Mouse (Mus musculus) embryonic facial prominence, embryonic 11.5 days (tissue): Measurements from ENCODE around the gene Kcnj6. TPM values are rescaled to one million over a fixed set of nuclear protein-coding genes. Genes with fewer than 3 reads are reported as not detected.

Source experiments
- ATAC-seq: fragments of 200-750 bp; cut with Nextera tagmentation; replicated peaks from 2 replicates; pipeline ENCODE4 v1.8.0; 2017; ENCODE audit warnings: low read depth; ENCODE audit not compliant: insufficient number of reproducible peaks, low FRiP score, low TSS enrichment
- DNase-seq: peaks from one replicate; pipeline ENCODE4 v3.0.0-alpha.2; 2015; ENCODE audit warnings: low spot score
- H3K27ac ChIP-seq: fragments of 300-500 bp; sonication (generic); replicated peaks from 2 replicates; pipeline ENCODE4 v1.5.1; 2014; ENCODE audit warnings: mild to moderate bottlenecking, low read depth, low read length, control low read depth
- H3K27me3 ChIP-seq: fragments of 300-500 bp; sonication (generic); 2 replicates; pipeline ENCODE4 v1.6.1; 2014; ENCODE audit warnings: mild to moderate bottlenecking, low read length, moderate library complexity, mixed read lengths; ENCODE audit not compliant: control insufficient read depth, insufficient read depth
- H3K36me3 ChIP-seq: fragments of 300-500 bp; sonication (generic); replicated peaks from 2 replicates; pipeline ENCODE4 v1.6.1; 2014; ENCODE audit warnings: low read depth, mild to moderate bottlenecking, low read length, moderate library complexity, mixed read lengths; ENCODE audit not compliant: control insufficient read depth, insufficient read depth
- H3K4me1 ChIP-seq: fragments of 300-500 bp; sonication (generic); 2 replicates; pipeline ENCODE4 v1.6.1; 2014; ENCODE audit warnings: low read length, mixed read lengths; ENCODE audit not compliant: control insufficient read depth, insufficient read depth
- H3K4me2 ChIP-seq: fragments of 300-500 bp; sonication (generic); 2 replicates; pipeline ENCODE4 v1.6.1; 2014; ENCODE audit warnings: low read depth, mild to moderate bottlenecking, control low read depth, low read length, moderate library complexity
- H3K4me3 ChIP-seq: fragments of 300-500 bp; sonication (generic); 2 replicates; pipeline ENCODE4 v1.5.1; 2014; ENCODE audit warnings: low read depth, low read length, control low read depth
- H3K9ac ChIP-seq: fragments of 300-500 bp; sonication (generic); replicated peaks from 2 replicates; pipeline ENCODE4 v1.6.1; 2014; ENCODE audit warnings: mild to moderate bottlenecking, control low read depth, low read length
- H3K9me3 ChIP-seq: fragments of 300-500 bp; sonication (generic); replicated peaks from 2 replicates; pipeline ENCODE4 v1.6.1; 2016; ENCODE audit warnings: mild to moderate bottlenecking, low read length, inconsistent platforms, mixed read lengths; ENCODE audit not compliant: control insufficient read depth
- WGBS: fragments of 180-500 bp; shearing (Covaris S2); extraction: QIAGEN DNeasy Blood & Tissue Kit; methylation state at CpG from one replicate; pipeline ENCODE4 v1.1.7; 2014; 5-methylcytosine and 5-hydroxymethylcytosine counted together
- polyA plus RNA-seq: library from polyadenylated mRNA; unstranded; fragments of >200 nt; fragmentation: Nextera tagmentation; extraction: Ambion mirVana; gene quantifications from 2 replicates; pipeline ENCODE4 v1.2.1, GENCODE M21; 2014

The Kcnj6 gene
- polyA plus RNA-seq, 1 experiment from 2014 or later, result not detected

- no peak overlapping the region for H3K4me3 ChIP-seq
- no peaks in the 10 kb centered on the region for H3K27me3 ChIP-seq
- ATAC-seq, result no peak
- no peak overlapping the region for H3K9ac ChIP-seq
- H3K9me3 ChIP-seq, result no peaks in the 10 kb centered on the region
- 9% methylated on average over 16 of the region's 16 CpGs for WGBS
- DNase-seq, result peak; percentile 77
- H3K4me1 ChIP-seq, result no peaks in the 10 kb centered on the region
- H3K4me2 ChIP-seq, result no peak overlapping the region
- no peaks in the 10 kb centered on the region for H3K36me3 ChIP-seq
- H3K27ac ChIP-seq, result no peak overlapping the region
These were observed 209.3 kb downstream of the Kcnj6 start for GRCm38 (mm10) chr16:94788165-94788564.

- WGBS, result 78% methylated on average over 5 of the region's 5 CpGs
- no peaks in the 10 kb centered on the region for H3K9me3 ChIP-seq
These were observed 211.6 kb downstream of the Kcnj6 start for GRCm38 (mm10) chr16:94785873-94786272.

GRCm38 (mm10) chr16:94783696-94784095, 213.8 kb downstream of the Kcnj6 start:
- Histone ChIP-seq H3K9ac (no peak overlapping the region), H3K4me1 (no peaks in the 10 kb centered on the region), H3K36me3 (no peaks in the 10 kb centered on the region), H3K27ac (no peak overlapping the region), H3K27me3 (no peaks in the 10 kb centered on the region), H3K4me2 (no peak overlapping the region), H3K4me3 (no peak overlapping the region), H3K9me3 (no peaks in the 10 kb centered on the region)
- 66% methylated on average over 7 of the region's 7 CpGs for whole genome bisulfite sequencing
- ATAC-seq (no peak), DNase-seq (no peak)

More at GRCm38 (mm10) chr16:94785873-94786272, 211.6 kb downstream of the Kcnj6 start:
- no peak for DNase-seq
- Histone ChIP-seq H3K4me3 (no peak overlapping the region), H3K4me1 (no peaks in the 10 kb centered on the region), H3K9ac (no peak overlapping the region), H3K36me3 (no peaks in the 10 kb centered on the region), H3K27ac (no peak overlapping the region), H3K27me3 (no peaks in the 10 kb centered on the region), H3K4me2 (no peak overlapping the region)
- ATAC-seq, result no peak

GRCm38 (mm10) chr16:94782110-94782946, 215.2 kb downstream of the Kcnj6 start:
- DNase-seq (peak; percentile 42), ATAC-seq (no peak)
- 75% methylated on average over 24 of the region's 24 CpGs for WGBS
- H3K27ac ChIP-seq, result no peak overlapping the region
- H3K4me2 ChIP-seq, result no peak overlapping the region
- H3K27me3 ChIP-seq, result no peaks in the 10 kb centered on the region
- H3K36me3 ChIP-seq, result no peaks in the 10 kb centered on the region
- no peaks in the 10 kb centered on the region for H3K9me3 ChIP-seq
- no peak overlapping the region for H3K4me3 ChIP-seq
- no peak overlapping the region for H3K9ac ChIP-seq
- H3K4me1 ChIP-seq, result no peaks in the 10 kb centered on the region

- H3K27me3 ChIP-seq, result no peaks in the 10 kb centered on the region
- no peak overlapping the region for H3K9ac ChIP-seq
- WGBS, result 71% methylated on average over 5 of the region's 5 CpGs
- H3K4me3 ChIP-seq, result no peak overlapping the region
- no peaks in the 10 kb centered on the region for H3K9me3 ChIP-seq
- DNase-seq (no peak), ATAC-seq (no peak)
- no peak overlapping the region for H3K27ac ChIP-seq
- no peak overlapping the region for H3K4me2 ChIP-seq
- H3K4me1 ChIP-seq, result no peaks in the 10 kb centered on the region
- no peaks in the 10 kb centered on the region for H3K36me3 ChIP-seq
These were observed 223.6 kb downstream of the Kcnj6 start for GRCm38 (mm10) chr16:94773928-94774327.

GRCm38 (mm10) chr16:94767606-94768005, 229.9 kb downstream of the Kcnj6 start:
- 84% methylated on average over 6 of the region's 6 CpGs for WGBS
- ATAC-seq, result no peak
- H3K4me3 ChIP-seq, result no peak overlapping the region

GRCm38 (mm10) chr16:94765129-94765528, 232.4 kb downstream of the Kcnj6 start:
- peak; percentile 20 for DNase-seq
- Histone ChIP-seq H3K4me2 (no peak overlapping the region), H3K27me3 (no peaks in the 10 kb centered on the region), H3K9ac (no peak overlapping the region), H3K36me3 (no peaks in the 10 kb centered on the region), H3K4me1 (no peaks in the 10 kb centered on the region), H3K4me3 (no peak overlapping the region), H3K27ac (no peak overlapping the region), H3K9me3 (no peaks in the 10 kb centered on the region)
- ATAC-seq, result no peak
- 32% methylated on average over 8 of the region's 8 CpGs for WGBS

More at GRCm38 (mm10) chr16:94767606-94768005, 229.9 kb downstream of the Kcnj6 start:
- Histone ChIP-seq H3K4me2 (no peak overlapping the region), H3K4me1 (no peaks in the 10 kb centered on the region), H3K27me3 (no peaks in the 10 kb centered on the region), H3K9me3 (no peaks in the 10 kb centered on the region), H3K9ac (no peak overlapping the region), H3K27ac (no peak overlapping the region), H3K36me3 (no peaks in the 10 kb centered on the region)
- DNase-seq, result no peak

- H3K27me3 ChIP-seq, result no peaks in the 10 kb centered on the region
- no peak overlapping the region for H3K4me3 ChIP-seq
- 29% methylated on average over 9 of the region's 11 CpGs for WGBS
- no peaks in the 10 kb centered on the region for H3K36me3 ChIP-seq
- H3K9me3 ChIP-seq, result no peaks in the 10 kb centered on the region
- H3K4me2 ChIP-seq, result no peak overlapping the region
- H3K4me1 ChIP-seq, result no peaks in the 10 kb centered on the region
- DNase-seq (no peak), ATAC-seq (no peak)
- H3K9ac ChIP-seq, result no peak overlapping the region
- no peak overlapping the region for H3K27ac ChIP-seq
These were observed 236.8 kb downstream of the Kcnj6 start for GRCm38 (mm10) chr16:94760732-94761131.
